Mouse (Mus musculus) forebrain, embryonic 16.5 days (tissue): ENCODE measurements at regions not wholly inside any gene's neighbourhood (a gene's known extent, or its start where the extent isn't known, plus 50 kb on each side); places are given as distances from the start of the nearest gene placed in this dataset.
A peak's percentile ranks its signal among the peaks of the same experiment; 100 is the strongest.

Source experiments
- ATAC-seq: fragments of 200-750 bp; cut with Nextera tagmentation; 2 replicates; pipeline ENCODE4 v1.8.0; 2017; ENCODE audit warnings: mild to moderate bottlenecking, moderate library complexity
- H3K27ac ChIP-seq: fragments of 300-500 bp; sonication (generic); 2 replicates; pipeline ENCODE4 v1.5.1; 2014; ENCODE audit warnings: low read length, control low read depth
- H3K27me3 ChIP-seq: fragments of 300-500 bp; sonication (generic); replicated peaks from 2 replicates; pipeline ENCODE4 v1.6.1; 2014; ENCODE audit warnings: low read length; ENCODE audit not compliant: control insufficient read depth, insufficient read depth
- H3K36me3 ChIP-seq: fragments of 300-500 bp; sonication (generic); 2 replicates; pipeline ENCODE4 v1.6.1; 2014; ENCODE audit not compliant: control insufficient read depth, insufficient read depth
- H3K4me1 ChIP-seq: fragments of 300-500 bp; sonication (generic); replicated peaks from 2 replicates; pipeline ENCODE4 v1.6.1; 2014; ENCODE audit warnings: low read length; ENCODE audit not compliant: control insufficient read depth, insufficient read depth
- H3K4me2 ChIP-seq: fragments of 300-500 bp; sonication (generic); 2 replicates; pipeline ENCODE4 v1.6.1; 2014; ENCODE audit warnings: mild to moderate bottlenecking, low read length, control low read depth
- H3K4me3 ChIP-seq: fragments of 300-500 bp; sonication (generic); replicated peaks from 2 replicates; pipeline ENCODE4 v1.5.1; 2014; ENCODE audit warnings: mild to moderate bottlenecking, low read length, control low read depth
- H3K9ac ChIP-seq: fragments of 300-500 bp; sonication (generic); replicated peaks from 2 replicates; pipeline ENCODE4 v1.6.1; 2014; ENCODE audit warnings: low read depth, low read length, control low read depth
- H3K9me3 ChIP-seq: fragments of 300-500 bp; sonication (generic); 2 replicates; pipeline ENCODE4 v1.6.1; 2016; ENCODE audit warnings: low read length; ENCODE audit not compliant: control insufficient read depth
- WGBS: fragments of 180-500 bp; shearing (Covaris S2); extraction: QIAGEN DNeasy Blood & Tissue Kit; methylation state at CpG from one replicate; pipeline ENCODE4 v1.1.7; 2014; 5-methylcytosine and 5-hydroxymethylcytosine counted together

DNA sequence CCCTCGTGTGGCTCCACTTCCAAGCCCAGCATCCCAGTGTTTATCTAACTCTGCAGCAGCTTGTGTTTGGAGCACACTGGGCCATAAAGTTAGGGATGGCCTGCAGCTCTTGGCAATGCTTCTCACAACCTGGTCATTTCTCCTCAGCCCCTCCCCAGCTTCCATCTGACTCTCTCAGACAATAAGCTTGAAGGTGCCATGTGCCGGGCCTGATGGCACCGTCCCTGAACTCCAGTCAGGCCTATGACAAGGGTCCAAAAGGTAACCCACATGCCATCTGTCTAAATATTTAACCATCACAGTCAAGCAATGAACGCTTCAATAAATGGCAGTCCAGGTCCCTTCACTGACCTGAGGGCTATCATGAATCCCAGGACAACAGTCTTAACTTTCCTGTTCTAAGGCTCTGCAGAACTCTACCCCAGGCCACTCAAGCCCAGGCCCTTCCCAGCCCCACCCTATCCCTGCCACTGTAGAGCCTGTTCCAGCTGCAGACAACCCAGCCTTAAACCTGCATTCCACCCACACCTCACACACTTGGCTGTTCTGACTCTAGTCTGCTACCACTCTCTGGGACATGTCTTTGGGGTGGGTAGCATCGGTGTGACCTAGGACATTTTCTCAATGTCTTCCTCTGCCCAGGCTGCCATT is 111.8 kb downstream of the Banf2 start:
- no peaks in the 10 kb centered on the region for H3K4me1 ChIP-seq
- H3K36me3 ChIP-seq: no peaks in the 10 kb centered on the region
- no peak overlapping the region for H3K27ac ChIP-seq
- no peak overlapping the region for H3K4me3 ChIP-seq
- no peak for ATAC-seq
- no peaks in the 10 kb centered on the region for H3K27me3 ChIP-seq
- no peak overlapping the region for H3K4me2 ChIP-seq
- H3K9ac ChIP-seq: no peak overlapping the region
- no peaks in the 10 kb centered on the region for H3K9me3 ChIP-seq
- 83% methylated on average over 5 of the region's 5 CpGs for WGBS

- ATAC-seq: no peak
- Histone ChIP-seq H3K36me3 (no peaks in the 10 kb centered on the region), H3K27ac (no peak overlapping the region), H3K4me2 (no peak overlapping the region), H3K4me1 (no peaks in the 10 kb centered on the region; the same call in 1 of the 2 replicates), H3K27me3 (no peaks in the 10 kb centered on the region), H3K4me3 (no peak overlapping the region), H3K9ac (no peak overlapping the region), H3K9me3 (no peaks in the 10 kb centered on the region)
- 39% methylated on average over 7 of the region's 7 CpGs for WGBS
Observed at GRCm38 (mm10) chr2:144156456-144157211, 113.8 kb upstream of the Mgme1 start.

- no peak overlapping the region for H3K4me2 ChIP-seq
- no peak for ATAC-seq
Observed at GRCm38 (mm10) chr2:144157343-144157742, 113.1 kb upstream of the Mgme1 start.

GRCm38 (mm10) chr2:144158256-144158655 is 112.2 kb upstream of the Mgme1 start:
- no peaks in the 10 kb centered on the region for H3K27me3 ChIP-seq
- no peak overlapping the region for H3K4me2 ChIP-seq
- no peak overlapping the region for H3K27ac ChIP-seq
- H3K9ac ChIP-seq: no peak overlapping the region
- H3K4me1 ChIP-seq: no peaks in the 10 kb centered on the region; the same call in 1 of the 2 replicates
- no peaks in the 10 kb centered on the region for H3K36me3 ChIP-seq
- no peak for ATAC-seq
- 45% methylated on average over 8 of the region's 8 CpGs for WGBS
- no peak overlapping the region for H3K4me3 ChIP-seq
- H3K9me3 ChIP-seq: no peaks in the 10 kb centered on the region

More at GRCm38 (mm10) chr2:144157343-144157742, 113.1 kb upstream of the Mgme1 start:
- no peaks in the 10 kb centered on the region for H3K27me3 ChIP-seq
- H3K4me1 ChIP-seq: no peaks in the 10 kb centered on the region; the same call in 1 of the 2 replicates
- H3K36me3 ChIP-seq: no peaks in the 10 kb centered on the region
- H3K9ac ChIP-seq: no peak overlapping the region
- H3K9me3 ChIP-seq: no peaks in the 10 kb centered on the region
- H3K4me3 ChIP-seq: no peak overlapping the region
- 13% methylated on average over 2 of the region's 2 CpGs for WGBS
- no peak overlapping the region for H3K27ac ChIP-seq

GRCm38 (mm10) chr2:144159854-144160331 is 110.6 kb upstream of the Mgme1 start:
- Histone ChIP-seq H3K27me3 (no peaks in the 10 kb centered on the region), H3K4me3 (no peak overlapping the region), H3K4me2 (no peak overlapping the region), H3K36me3 (no peaks in the 10 kb centered on the region), H3K4me1 (peaks cover 2% of the 10 kb centered on the region), H3K27ac (no peak overlapping the region), H3K9me3 (no peaks in the 10 kb centered on the region), H3K9ac (no peak overlapping the region)
- ATAC-seq: no peak
- WGBS: 47% methylated on average over 9 of the region's 9 CpGs

DNA sequence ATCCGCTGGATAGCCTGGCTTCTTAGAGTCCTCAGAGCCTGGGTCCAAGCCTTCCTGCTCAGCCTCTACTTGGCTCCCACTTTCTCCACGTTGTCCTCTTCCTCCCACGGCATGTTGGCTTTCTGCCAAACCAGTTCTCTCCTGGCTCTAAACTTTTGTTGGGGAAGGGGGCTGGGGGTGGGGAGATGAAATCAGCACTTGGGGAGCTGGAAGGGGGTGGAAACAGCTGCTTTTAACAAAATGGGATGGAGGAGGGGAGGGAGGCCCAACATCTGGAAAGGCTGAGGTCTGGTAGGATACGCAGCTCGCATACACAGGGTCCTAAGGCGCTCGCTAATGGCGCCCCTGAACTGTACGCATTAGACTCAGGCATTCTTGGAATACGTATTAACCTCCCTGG is 110.0 kb upstream of the Mgme1 start:
- no peaks in the 10 kb centered on the region for H3K36me3 ChIP-seq
- WGBS: 53% methylated on average over 10 of the region's 10 CpGs
- peak; percentile 11; the same call in 1 of the 2 replicates for ATAC-seq
- no peak overlapping the region for H3K9ac ChIP-seq
- no peaks in the 10 kb centered on the region for H3K27me3 ChIP-seq
- H3K4me1 ChIP-seq: peaks cover 6% of the 10 kb centered on the region
- H3K4me2 ChIP-seq: no peak overlapping the region
- no peak overlapping the region for H3K4me3 ChIP-seq
- no peaks in the 10 kb centered on the region for H3K9me3 ChIP-seq
- H3K27ac ChIP-seq: no peak overlapping the region

DNA sequence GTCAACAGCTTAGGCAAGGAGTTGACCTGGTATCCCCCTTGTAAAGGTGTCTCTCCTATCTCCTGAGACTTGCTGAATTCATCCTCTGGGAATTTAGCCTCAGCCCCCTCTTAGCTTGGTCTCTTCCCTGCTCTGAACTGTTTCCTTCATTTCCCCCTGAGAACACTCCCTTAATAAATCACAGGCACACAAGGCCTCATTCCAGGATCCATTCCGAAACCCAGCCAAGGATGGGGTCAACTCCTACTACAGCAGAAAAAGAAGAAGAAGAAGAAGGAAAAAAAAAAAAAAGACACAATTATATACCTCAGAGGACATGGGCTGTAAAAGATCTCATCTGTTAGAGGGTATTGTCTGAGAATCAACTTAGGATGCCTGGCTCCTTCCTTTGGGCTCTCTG is 108.6 kb upstream of the Mgme1 start:
- no peak overlapping the region for H3K27ac ChIP-seq
- H3K4me3 ChIP-seq: no peak overlapping the region
- H3K9me3 ChIP-seq: no peaks in the 10 kb centered on the region
- H3K36me3 ChIP-seq: no peaks in the 10 kb centered on the region
- peaks cover 15% of the 10 kb centered on the region for H3K4me1 ChIP-seq
- H3K27me3 ChIP-seq: peaks cover 3% of the 10 kb centered on the region; the same call in 1 of the 2 replicates
- WGBS: 92% methylated on average over 1 of the region's 1 CpGs
- H3K4me2 ChIP-seq: no peak overlapping the region
- H3K9ac ChIP-seq: no peak overlapping the region
- ATAC-seq: no peak

- H3K27me3 ChIP-seq: peaks cover 3% of the 10 kb centered on the region
- H3K27ac ChIP-seq: 0 out of 2 replicates have a peak overlapping the region, but pooled peaks have one; percentile 5
- peak; percentile 16; the same call in 1 of the 2 replicates for ATAC-seq
- WGBS: 5% methylated on average over 8 of the region's 8 CpGs
- H3K4me1 ChIP-seq: peaks cover 15% of the 10 kb centered on the region
- H3K9me3 ChIP-seq: no peaks in the 10 kb centered on the region
- H3K4me3 ChIP-seq: no peak overlapping the region
- H3K9ac ChIP-seq: no peak overlapping the region
- H3K36me3 ChIP-seq: no peaks in the 10 kb centered on the region
- peak overlapping the region; percentile 37 for H3K4me2 ChIP-seq
Observed at GRCm38 (mm10) chr2:144164102-144164501, 106.4 kb upstream of the Mgme1 start.

DNA sequence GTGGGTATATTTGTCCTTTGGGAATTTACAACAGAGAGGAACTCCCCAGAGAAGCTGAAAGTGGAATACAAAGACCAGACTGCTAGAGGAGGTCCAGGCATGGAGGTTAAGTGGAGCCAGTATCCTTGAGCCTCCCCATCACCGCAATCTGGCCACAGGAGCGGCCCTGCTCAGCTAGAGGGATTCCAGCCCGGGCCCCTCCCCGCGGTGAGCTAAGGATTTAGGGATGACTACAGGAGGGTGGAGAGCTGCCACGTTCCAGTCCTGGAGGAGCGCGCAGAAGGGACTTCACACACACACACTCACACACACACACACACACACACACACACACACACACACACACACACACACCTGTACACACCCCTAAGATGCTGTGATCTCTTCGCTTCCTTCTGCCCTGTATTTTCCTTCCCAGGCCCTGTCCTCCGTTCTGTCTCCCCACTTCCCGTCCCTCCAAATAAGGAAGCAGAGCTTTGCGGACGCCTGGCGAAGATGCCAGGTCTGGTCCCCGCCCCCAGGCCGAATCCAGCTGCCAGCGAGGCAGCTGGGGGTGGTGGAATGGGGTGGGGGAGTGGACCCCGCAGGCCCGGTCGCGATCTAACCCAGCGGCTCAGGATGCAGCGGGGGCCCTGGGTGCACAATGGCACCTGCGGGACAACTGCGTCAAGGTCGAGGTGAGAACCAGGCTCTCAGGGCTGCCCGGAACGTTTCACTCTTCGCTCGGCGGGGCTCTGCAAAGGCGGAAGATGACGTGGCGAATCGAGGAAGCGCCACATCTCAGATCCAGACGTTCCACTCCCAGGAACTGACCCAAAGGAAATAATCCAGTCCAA is 105.3 kb upstream of the Mgme1 start:
- H3K27me3 ChIP-seq: peaks cover 3% of the 10 kb centered on the region
- no peaks in the 10 kb centered on the region for H3K9me3 ChIP-seq
- H3K27ac ChIP-seq: peak overlapping the region; percentile 79
- H3K36me3 ChIP-seq: no peaks in the 10 kb centered on the region
- peak; percentile 75 for ATAC-seq
- peak overlapping the region; percentile 66 for H3K4me3 ChIP-seq
- H3K4me2 ChIP-seq: peak overlapping the region; percentile 94
- H3K4me1 ChIP-seq: peaks cover 15% of the 10 kb centered on the region
- WGBS: 0% methylated on average over 36 of the region's 37 CpGs
- H3K9ac ChIP-seq: peak overlapping the region; percentile 82
